Mouse (Mus musculus) stomach, embryonic 16.5 days (tissue): ENCODE measurements around the gene Agxt. TPM values are rescaled to one million over a fixed set of nuclear protein-coding genes. Genes with fewer than 3 reads are reported as not detected.

ENCODE experiments used
- ATAC-seq: fragments of 200-750 bp; cut with Nextera tagmentation; 2 replicates; pipeline ENCODE4 v1.8.0; 2017; ENCODE audit warnings: moderate number of reproducible peaks, moderate TSS enrichment; ENCODE audit not compliant: insufficient read depth, low FRiP score
- H3K27ac ChIP-seq: fragments of 300-500 bp; sonication (generic); 2 replicates; pipeline ENCODE4 v1.5.1; 2014; ENCODE audit warnings: low read length
- H3K27me3 ChIP-seq: fragments of 300-500 bp; sonication (generic); 2 replicates; pipeline ENCODE4 v1.6.1; 2014; ENCODE audit warnings: low read length, control low read depth, mixed read lengths; ENCODE audit not compliant: control insufficient read depth, insufficient read depth
- H3K36me3 ChIP-seq: fragments of 300-500 bp; sonication (generic); 2 replicates; pipeline ENCODE4 v1.6.1; 2014; ENCODE audit warnings: low read length; ENCODE audit not compliant: control insufficient read depth, insufficient read depth
- H3K4me1 ChIP-seq: fragments of 300-500 bp; sonication (generic); 2 replicates; pipeline ENCODE4 v1.6.1; 2014; ENCODE audit warnings: low read length, control low read depth, mixed read lengths; ENCODE audit not compliant: control insufficient read depth, insufficient read depth
- H3K4me2 ChIP-seq: fragments of 300-500 bp; sonication (generic); 2 replicates; pipeline ENCODE4 v1.6.1; 2014; ENCODE audit warnings: low read depth, low read length, mixed read lengths
- H3K4me3 ChIP-seq: fragments of 300-500 bp; sonication (generic); replicated peaks from 2 replicates; pipeline ENCODE4 v1.5.1; 2014; ENCODE audit warnings: mild to moderate bottlenecking, low read length
- H3K9ac ChIP-seq: fragments of 300-500 bp; sonication (generic); 2 replicates; pipeline ENCODE4 v1.6.1; 2014; ENCODE audit warnings: low read length
- H3K9me3 ChIP-seq: fragments of 300-500 bp; sonication (generic); replicated peaks from 2 replicates; pipeline ENCODE4 v1.6.1; 2016; ENCODE audit warnings: low read length, control low read depth; ENCODE audit not compliant: control insufficient read depth
- WGBS: fragments of 180-500 bp; shearing (Covaris S2); extraction: QIAGEN DNeasy Blood & Tissue Kit; methylation state at CpG from one replicate; pipeline ENCODE4 v1.1.7; 2014; 5-methylcytosine and 5-hydroxymethylcytosine counted together
- polyA plus RNA-seq: library from polyadenylated mRNA; unstranded; fragments of >200 nt; fragmentation: Nextera tagmentation; extraction: Ambion mirVana; gene quantifications from 2 replicates; pipeline ENCODE4 v1.2.1, GENCODE M21; 2015

Gene Agxt
- polyA plus RNA-seq, 1 experiment from 2014 or later = 0.53 TPM

GRCm38 (mm10) chr1:93175849-93176248, 40.8 kb downstream of the Agxt start:
- Histone ChIP-seq H3K4me3 (no peak overlapping the region), H3K36me3 (no peaks in the 10 kb centered on the region), H3K4me1 (peaks cover 14% of the 10 kb centered on the region), H3K9ac (0 out of 2 replicates have a peak overlapping the region, but pooled peaks have one; percentile 32), H3K9me3 (no peaks in the 10 kb centered on the region), H3K27ac (peak overlapping the region; percentile 58; the same call in 1 of the 2 replicates), H3K4me2 (peak overlapping the region; percentile 63; the same call in 1 of the 2 replicates), H3K27me3 (peaks cover 4% of the 10 kb centered on the region; the same call in 1 of the 2 replicates)
- ATAC-seq = no peak
- 24% methylated on average over 6 of the region's 6 CpGs for WGBS

GRCm38 (mm10) chr1:93176525-93177332, 41.7 kb downstream of the Agxt start:
- ATAC-seq = peak; percentile 84
- WGBS = 3% methylated on average over 40 of the region's 44 CpGs
- Histone ChIP-seq H3K27ac (peak overlapping the region; percentile 90), H3K27me3 (peaks cover 4% of the 10 kb centered on the region; the same call in 1 of the 2 replicates), H3K9me3 (no peaks in the 10 kb centered on the region), H3K36me3 (no peaks in the 10 kb centered on the region), H3K9ac (peak overlapping the region; percentile 64), H3K4me2 (peak overlapping the region; percentile 63), H3K4me3 (peak overlapping the region; percentile 39), H3K4me1 (peaks cover 14% of the 10 kb centered on the region)

GRCm38 (mm10) chr1:93182281-93182680, 47.2 kb downstream of the Agxt start:
- peaks cover under 1% of the 10 kb centered on the region; the same call in 1 of the 2 replicates for H3K4me1 ChIP-seq
- H3K27me3 ChIP-seq = peaks cover under 1% of the 10 kb centered on the region
- H3K27ac ChIP-seq = no peak overlapping the region
- H3K4me2 ChIP-seq = no peak overlapping the region
- 85% methylated on average over 7 of the region's 7 CpGs for WGBS
- H3K4me3 ChIP-seq = no peak overlapping the region
- H3K9me3 ChIP-seq = no peaks in the 10 kb centered on the region
- H3K36me3 ChIP-seq = no peaks in the 10 kb centered on the region
- H3K9ac ChIP-seq = no peak overlapping the region
- ATAC-seq = no peak

- Histone ChIP-seq H3K36me3 (no peaks in the 10 kb centered on the region), H3K4me2 (no peak overlapping the region), H3K4me3 (no peak overlapping the region), H3K9me3 (no peaks in the 10 kb centered on the region), H3K27ac (no peak overlapping the region), H3K9ac (no peak overlapping the region), H3K4me1 (no peaks in the 10 kb centered on the region), H3K27me3 (no peaks in the 10 kb centered on the region; the same call in 1 of the 2 replicates)
- no peak for ATAC-seq
- WGBS = 76% methylated on average over 14 of the region's 14 CpGs
Measured at GRCm38 (mm10) chr1:93184071-93184828, 49.2 kb downstream of the Agxt start.

GRCm38 (mm10) chr1:93190726-93191305, 55.8 kb downstream of the Agxt start:
- Histone ChIP-seq H3K9me3 (no peaks in the 10 kb centered on the region), H3K4me1 (no peaks in the 10 kb centered on the region), H3K27ac (no peak overlapping the region), H3K9ac (no peak overlapping the region), H3K4me2 (no peak overlapping the region), H3K4me3 (no peak overlapping the region), H3K27me3 (no peaks in the 10 kb centered on the region; the same call in 1 of the 2 replicates), H3K36me3 (no peaks in the 10 kb centered on the region)
- no peak; the same call in 1 of the 2 replicates for ATAC-seq
- 14% methylated on average over 10 of the region's 17 CpGs for WGBS

- Histone ChIP-seq H3K27ac (no peak overlapping the region), H3K9me3 (no peaks in the 10 kb centered on the region), H3K36me3 (no peaks in the 10 kb centered on the region), H3K4me2 (no peak overlapping the region), H3K27me3 (no peaks in the 10 kb centered on the region), H3K4me1 (no peaks in the 10 kb centered on the region), H3K4me3 (no peak overlapping the region), H3K9ac (no peak overlapping the region)
- 81% methylated on average over 3 of the region's 3 CpGs for WGBS
- no peak for ATAC-seq
Measured at GRCm38 (mm10) chr1:93194961-93195360, 59.9 kb downstream of the Agxt start.

Other genes with a start within 250 kb of the Agxt start
- gene Ankmy1, start 232.3 kb upstream of the Agxt start, polyA plus RNA-seq = 0.23 and 0.42 TPM in 2 replicates
- 11.4 and 11.9 TPM in 2 replicates for gene Dusp28, start 228.3 kb upstream of the Agxt start, polyA plus RNA-seq
- gene Rnpepl1, start 224.5 kb upstream of the Agxt start, polyA plus RNA-seq = 15.0 and 16.1 TPM in 2 replicates
- gene Capn10, start 200.9 kb upstream of the Agxt start, polyA plus RNA-seq = 35.7 and 36.0 TPM in 2 replicates
- 8.7 and 8.9 TPM in 2 replicates for gene Gpr35, start 184.4 kb upstream of the Agxt start, polyA plus RNA-seq
- gene Aqp12, start 128.9 kb upstream of the Agxt start, polyA plus RNA-seq = 11.4 and 15.0 TPM in 2 replicates
- 10.6 and 16.5 TPM in 2 replicates for gene Kif1a, start 33.3 kb upstream of the Agxt start, polyA plus RNA-seq
- gene 2310007B03Rik, start 25.7 kb downstream of the Agxt start, polyA plus RNA-seq = 17.7 and 32.8 TPM in 2 replicates
- 0.18 and 0.24 TPM in 2 replicates for gene Crocc2, start 33.5 kb downstream of the Agxt start, polyA plus RNA-seq
- 9.2 and 9.3 TPM in 2 replicates for gene Sned1, start 100.6 kb downstream of the Agxt start, polyA plus RNA-seq
- 26.6 and 29.1 TPM in 2 replicates for gene Mterf4, start 170.7 kb downstream of the Agxt start, polyA plus RNA-seq
- gene Ppp1r7, start 207.6 kb downstream of the Agxt start, polyA plus RNA-seq = 50.3 and 61.1 TPM in 2 replicates
- 10.6 and 13.8 TPM in 2 replicates for gene Pask, start 208.2 kb downstream of the Agxt start, polyA plus RNA-seq
- gene Ano7, start 238.7 kb downstream of the Agxt start, polyA plus RNA-seq = 2.1 and 2.9 TPM in 2 replicates